Mouse (Mus musculus) midbrain, embryonic 10.5 days (tissue): ENCODE measurements around the gene 1700010B08Rik. TPM values are rescaled to one million over a fixed set of nuclear protein-coding genes. Genes with fewer than 3 reads are reported as not detected.

Experiments used
- DNase-seq: peaks from one replicate; pipeline ENCODE4 v3.0.0-alpha.2; 2017; ENCODE audit warnings: low spot score
- H3K27ac ChIP-seq: fragments of 300-500 bp; sonication (generic); replicated peaks from 2 replicates; pipeline ENCODE4 v1.5.1; 2016; ENCODE audit warnings: mild to moderate bottlenecking
- H3K27me3 ChIP-seq: fragments of 300-500 bp; sonication (generic); 2 replicates; pipeline ENCODE4 v1.6.1; 2016; ENCODE audit warnings: low read depth, mild to moderate bottlenecking; ENCODE audit not compliant: poor library complexity, severe bottlenecking
- H3K36me3 ChIP-seq: fragments of 300-500 bp; sonication (generic); 2 replicates; pipeline ENCODE4 v1.6.1; 2016; ENCODE audit warnings: mild to moderate bottlenecking, moderate library complexity
- H3K4me1 ChIP-seq: fragments of 300-500 bp; sonication (generic); 2 replicates; pipeline ENCODE4 v1.6.1; 2016
- H3K4me3 ChIP-seq: fragments of 300-500 bp; sonication (generic); 2 replicates; pipeline ENCODE4 v1.5.1; 2016; ENCODE audit warnings: mild to moderate bottlenecking, moderate library complexity
- H3K9me3 ChIP-seq: fragments of 300-500 bp; sonication (generic); replicated peaks from 2 replicates; pipeline ENCODE4 v1.6.1; 2016; ENCODE audit warnings: mild to moderate bottlenecking
- WGBS: fragments of 180-500 bp; shearing (Covaris S2); methylation state at CpG from one replicate; pipeline ENCODE4 v1.1.7; 2016; 5-methylcytosine and 5-hydroxymethylcytosine counted together
- polyA plus RNA-seq: library from polyadenylated mRNA; unstranded; fragments of >200 nt; fragmentation: Nextera tagmentation; extraction: Ambion mirVana; gene quantifications from 2 replicates; pipeline ENCODE4 v1.2.1, GENCODE M21; 2016

1700010B08Rik gene
- polyA plus RNA-seq, 1 experiment from 2014 or later = not detected

- no peak for DNase-seq
- no peak overlapping the region for H3K4me3 ChIP-seq
- H3K27me3 ChIP-seq = no peaks in the 10 kb centered on the region
- peaks cover 22% of the 10 kb centered on the region for H3K4me1 ChIP-seq
- no peak overlapping the region for H3K27ac ChIP-seq
- H3K36me3 ChIP-seq = no peaks in the 10 kb centered on the region
- H3K9me3 ChIP-seq = no peaks in the 10 kb centered on the region
- WGBS = 89% methylated on average over 4 of the region's 4 CpGs
These were observed 6.6 kb downstream of the 1700010B08Rik start for GRCm38 (mm10) chr2:173725819-173726218.

- Histone ChIP-seq H3K9me3 (no peaks in the 10 kb centered on the region), H3K27ac (peak overlapping the region; percentile 74), H3K36me3 (no peaks in the 10 kb centered on the region), H3K27me3 (no peaks in the 10 kb centered on the region), H3K4me1 (peaks cover 20% of the 10 kb centered on the region), H3K4me3 (0 out of 2 replicates have a peak overlapping the region, but pooled peaks have one; percentile 9)
- WGBS = 8% methylated on average over 9 of the region's 9 CpGs
- DNase-seq = peak; percentile 68
These were observed 11.3 kb downstream of the 1700010B08Rik start for GRCm38 (mm10) chr2:173730444-173730966.

- Histone ChIP-seq H3K4me1 (peaks cover 42% of the 10 kb centered on the region), H3K27ac (no peak overlapping the region), H3K36me3 (peaks cover 7% of the 10 kb centered on the region), H3K27me3 (no peaks in the 10 kb centered on the region), H3K4me3 (no peak overlapping the region), H3K9me3 (no peaks in the 10 kb centered on the region)
- WGBS = 73% methylated on average over 2 of the region's 2 CpGs
- DNase-seq = no peak
These were observed 15.2 kb downstream of the 1700010B08Rik start for GRCm38 (mm10) chr2:173734426-173734825.

- DNase-seq = peak; percentile 99
- H3K9me3 ChIP-seq = no peaks in the 10 kb centered on the region
- peak within 1 kb of the TSS; percentile 94 for H3K27ac ChIP-seq
- peaks cover 22% of the 10 kb centered on the region for H3K4me1 ChIP-seq
- 1% methylated on average over 70 of the region's 70 CpGs for WGBS
- H3K27me3 ChIP-seq = no peaks in the 10 kb centered on the region
- peak within 1 kb of the TSS; percentile 75 for H3K4me3 ChIP-seq
- H3K36me3 ChIP-seq = peaks cover 12% of the 10 kb centered on the region
These were observed 18.2 kb downstream of the 1700010B08Rik start, which contains the start of gene Vapb for GRCm38 (mm10) chr2:173737222-173737989. Vapb (plus strand) TSS chr2:173737511.

GRCm38 (mm10) chr2:173738232-173738631 is 19.0 kb downstream of the 1700010B08Rik start:
- no peak for DNase-seq
- WGBS = 87% methylated on average over 9 of the region's 9 CpGs
- Histone ChIP-seq H3K36me3 (peaks cover 12% of the 10 kb centered on the region), H3K4me3 (peak overlapping the region; percentile 75), H3K27ac (peak overlapping the region; percentile 94), H3K9me3 (no peaks in the 10 kb centered on the region), H3K4me1 (peaks cover 22% of the 10 kb centered on the region), H3K27me3 (no peaks in the 10 kb centered on the region)

GRCm38 (mm10) chr2:173739107-173739506 is 19.9 kb downstream of the 1700010B08Rik start:
- 94% methylated on average over 7 of the region's 7 CpGs for WGBS
- Histone ChIP-seq H3K4me1 (peaks cover 22% of the 10 kb centered on the region), H3K9me3 (no peaks in the 10 kb centered on the region), H3K27me3 (no peaks in the 10 kb centered on the region), H3K27ac (no peak overlapping the region), H3K36me3 (peaks cover 12% of the 10 kb centered on the region), H3K4me3 (0 out of 2 replicates have a peak overlapping the region, but pooled peaks have one; percentile 75)
- DNase-seq = no peak

- Histone ChIP-seq H3K27me3 (no peaks in the 10 kb centered on the region), H3K9me3 (no peaks in the 10 kb centered on the region; the same call in 1 of the 2 replicates), H3K4me1 (peaks cover 20% of the 10 kb centered on the region), H3K27ac (no peak overlapping the region), H3K36me3 (peaks cover 25% of the 10 kb centered on the region), H3K4me3 (no peak overlapping the region)
- no peak for DNase-seq
- 91% methylated on average over 13 of the region's 13 CpGs for WGBS
These were observed 22.9 kb downstream of the 1700010B08Rik start for GRCm38 (mm10) chr2:173742090-173742489.

GRCm38 (mm10) chr2:173742744-173743143 is 23.5 kb downstream of the 1700010B08Rik start:
- DNase-seq = no peak
- H3K36me3 ChIP-seq = peaks cover 25% of the 10 kb centered on the region

GRCm38 (mm10) chr2:173744070-173744815 is 25.0 kb downstream of the 1700010B08Rik start:
- Histone ChIP-seq H3K4me3 (no peak overlapping the region), H3K36me3 (peaks cover 20% of the 10 kb centered on the region), H3K27me3 (no peaks in the 10 kb centered on the region), H3K9me3 (no peaks in the 10 kb centered on the region; the same call in 1 of the 2 replicates), H3K4me1 (peaks cover 2% of the 10 kb centered on the region), H3K27ac (no peak overlapping the region)
- 94% methylated on average over 7 of the region's 7 CpGs for WGBS
- DNase-seq = no peak

More at GRCm38 (mm10) chr2:173742744-173743143, 23.5 kb downstream of the 1700010B08Rik start:
- peaks cover 17% of the 10 kb centered on the region for H3K4me1 ChIP-seq
- H3K27me3 ChIP-seq = no peaks in the 10 kb centered on the region
- no peak overlapping the region for H3K4me3 ChIP-seq
- no peak overlapping the region for H3K27ac ChIP-seq
- 96% methylated on average over 9 of the region's 9 CpGs for WGBS
- H3K9me3 ChIP-seq = no peaks in the 10 kb centered on the region; the same call in 1 of the 2 replicates

GRCm38 (mm10) chr2:173748961-173749659 is 29.9 kb downstream of the 1700010B08Rik start:
- H3K4me3 ChIP-seq = no peak overlapping the region
- WGBS = 91% methylated on average over 2 of the region's 2 CpGs
- no peaks in the 10 kb centered on the region for H3K27me3 ChIP-seq
- H3K4me1 ChIP-seq = no peaks in the 10 kb centered on the region
- peaks cover 13% of the 10 kb centered on the region for H3K36me3 ChIP-seq
- H3K9me3 ChIP-seq = no peaks in the 10 kb centered on the region; the same call in 1 of the 2 replicates
- DNase-seq = no peak
- H3K27ac ChIP-seq = no peak overlapping the region

- H3K27ac ChIP-seq = peak overlapping the region; percentile 75
These were observed 36.4 kb downstream of the 1700010B08Rik start for GRCm38 (mm10) chr2:173755433-173756144.

More at GRCm38 (mm10) chr2:173755433-173756144, 36.4 kb downstream of the 1700010B08Rik start:
- no peaks in the 10 kb centered on the region for H3K36me3 ChIP-seq
- H3K4me1 ChIP-seq = peaks cover 27% of the 10 kb centered on the region
- WGBS = 64% methylated on average over 8 of the region's 8 CpGs
- no peak overlapping the region for H3K4me3 ChIP-seq
- DNase-seq = no peak
- no peaks in the 10 kb centered on the region for H3K9me3 ChIP-seq
- no peaks in the 10 kb centered on the region for H3K27me3 ChIP-seq
